Mouse (Mus musculus) NIH3T3 (cell line): ENCODE measurements at regions not wholly inside any gene's neighbourhood (a gene's known extent, or its start where the extent isn't known, plus 50 kb on each side); places are given as distances from the start of the nearest gene placed in this dataset.

Experiments
- DNase-seq: peaks from one replicate; pipeline ENCODE4 v3.0.0-alpha.2; 2012; ENCODE audit warnings: low read depth

GRCm38 (mm10) chr2:108289696-108290430, 990.7 kb upstream of the Kif18a start:
- DNase-seq = peak; percentile 20

DNA sequence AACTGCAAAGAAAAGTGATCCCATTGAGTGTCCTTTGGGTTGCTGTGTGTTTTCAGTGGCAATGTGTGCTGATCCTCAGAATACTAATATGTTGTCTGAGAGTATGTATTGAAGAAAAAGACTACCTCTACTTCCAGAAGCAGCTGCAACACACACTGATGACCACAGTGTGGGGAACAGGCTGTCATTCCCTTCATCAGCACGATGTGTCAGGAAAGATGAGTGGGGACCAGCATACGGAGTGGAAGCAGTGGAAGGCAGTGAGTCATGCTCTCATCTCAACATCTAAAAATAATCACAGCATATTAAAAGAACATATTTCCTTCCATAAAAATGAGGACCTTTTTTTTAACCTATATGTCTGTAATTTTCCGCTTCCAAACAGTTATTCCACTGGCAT, 977.8 kb upstream of the Kif18a start:
- DNase-seq = peak; percentile 39
